Mouse (Mus musculus): ENCODE measurements around the gene Prrt1.

DNA sequence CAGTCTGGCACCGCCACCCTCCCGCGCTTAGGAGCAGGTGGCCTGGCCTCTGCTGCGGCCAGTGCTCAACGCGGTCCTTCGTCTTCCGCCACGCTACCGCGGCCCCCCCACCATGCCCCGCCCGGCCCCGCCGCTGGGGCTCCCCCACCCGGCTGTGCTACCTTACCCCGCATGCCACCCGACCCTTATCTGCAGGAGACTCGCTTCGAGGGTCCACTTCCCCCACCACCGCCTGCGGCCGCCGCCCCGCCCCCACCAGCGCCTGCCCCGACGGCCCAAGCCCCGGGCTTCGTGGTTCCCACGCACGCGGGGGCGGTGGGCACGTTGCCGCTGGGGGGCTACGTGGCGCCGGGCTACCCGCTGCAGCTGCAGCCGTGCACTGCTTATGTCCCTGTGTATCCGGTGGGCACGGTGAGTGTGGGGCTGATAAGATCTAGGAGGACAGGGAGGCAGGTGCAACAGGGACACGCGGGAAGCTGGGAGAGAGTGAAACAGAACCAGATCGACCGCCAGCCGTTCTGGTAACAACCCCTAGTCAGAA lies 1.5 kb downstream of the Prrt1 start:
- TF ChIP-seq EP300 (IDR thresholded peaks at IDR 0.05; ENCODE audit: low read length) (no peak), CTCF (conservative IDR thresholded peaks at IDR 0.05 in 1 of 2, IDR thresholded peaks at IDR 0.05 in 1 of 2; ENCODE audit: low read depth in 2 of 2, low read length in 2 of 2) (no peak), USF1 (IDR thresholded peaks at IDR 0.05; ENCODE audit: low read depth, low read length) (no peak), CHD2 (IDR thresholded peaks at IDR 0.05; ENCODE audit: low read length) (no peak), USF2 (conservative IDR thresholded peaks at IDR 0.05; ENCODE audit: low read depth, low read length) (no peak), MXI1 (IDR thresholded peaks at IDR 0.05; ENCODE audit: low read depth, low read length) (no peak), GABPA (IDR thresholded peaks at IDR 0.05; ENCODE audit: insufficient replicate concordance, low read depth, low read length) (no peak)
